Mouse (Mus musculus): Measurements from ENCODE around the gene Nck2.
"Not testable (repeated sequence)": the region's sequence is repeated elsewhere in the genome, so short reads cannot be mapped to it uniquely, and the experiment has no call there.

Gene Nck2

GRCm38 (mm10) chr1:43534060-43534760, 89.8 kb downstream of the Nck2 start:
- DNase-seq (ENCODE audit: low read depth in 1 of 2, low spot score in 2 of 2): no peak

DNA sequence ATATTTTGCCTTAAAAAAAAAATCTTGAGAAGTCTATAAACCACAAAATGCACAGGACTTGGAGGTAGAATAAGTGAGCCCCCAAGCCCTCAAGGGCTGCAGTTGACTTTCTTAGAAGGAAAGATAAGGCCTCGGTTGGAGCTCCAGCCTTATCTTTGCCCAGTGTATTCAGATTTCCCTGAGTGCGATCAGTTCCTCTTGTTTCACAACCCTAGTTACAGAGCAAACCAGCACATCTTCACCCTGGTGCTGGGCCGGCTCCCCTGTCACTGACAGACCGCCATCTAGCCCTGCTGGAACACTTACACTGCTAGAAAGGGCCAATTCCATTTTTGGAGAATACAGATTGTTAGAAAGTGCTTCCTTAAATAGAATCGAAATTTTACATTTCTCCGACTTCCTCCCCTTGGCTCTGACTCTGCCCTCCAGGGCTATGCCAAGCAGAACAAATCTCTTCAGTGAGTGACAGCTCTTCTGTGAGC, 91.2 kb downstream of the Nck2 start:
- no peak for DNase-seq (ENCODE audit: low read depth in 1 of 2, low spot score in 2 of 2)

DNA sequence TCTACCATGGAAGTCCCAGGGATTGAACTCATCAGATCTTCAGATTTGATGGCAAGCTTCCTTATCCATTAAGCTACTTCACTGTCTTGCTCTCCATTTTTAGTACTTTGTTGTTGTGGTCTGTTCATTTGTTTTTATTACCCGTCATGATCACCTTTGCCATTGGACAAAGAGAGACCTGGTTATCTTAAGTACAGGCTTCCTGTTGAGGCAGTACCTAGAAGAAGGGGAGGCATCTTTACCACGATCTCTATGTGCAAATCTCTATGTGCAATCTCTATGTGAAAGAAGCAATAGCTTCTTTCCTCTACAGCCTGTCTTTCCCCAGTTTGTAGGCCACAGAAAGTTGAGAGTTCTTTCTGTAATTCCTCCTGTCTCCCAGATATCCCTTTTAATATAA, 91.9 kb downstream of the Nck2 start:
- DNase-seq (ENCODE audit: low read depth in 1 of 2, low spot score in 2 of 2): no peak

DNA sequence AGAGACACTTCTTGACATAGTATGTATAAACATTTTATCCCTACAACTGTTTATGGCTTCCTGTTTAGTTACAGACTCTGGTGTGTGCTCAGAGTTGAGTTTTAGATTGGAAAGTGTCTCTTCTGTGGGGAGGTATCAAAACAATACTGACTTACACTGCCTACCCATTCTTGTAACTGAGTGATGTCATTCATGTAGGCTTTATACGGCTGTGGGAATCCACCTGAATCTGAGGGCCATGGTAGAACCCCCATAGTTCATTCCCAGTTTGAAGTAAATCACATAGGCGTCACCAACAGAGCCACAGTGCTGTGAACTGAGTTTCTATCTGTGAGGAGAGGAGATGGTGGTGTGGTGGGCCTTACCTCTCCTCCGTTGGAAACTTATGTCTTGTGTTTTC, 92.6 kb downstream of the Nck2 start:
- DNase-seq (ENCODE audit: low read depth in 1 of 2, low spot score in 2 of 2): no peak

DNA sequence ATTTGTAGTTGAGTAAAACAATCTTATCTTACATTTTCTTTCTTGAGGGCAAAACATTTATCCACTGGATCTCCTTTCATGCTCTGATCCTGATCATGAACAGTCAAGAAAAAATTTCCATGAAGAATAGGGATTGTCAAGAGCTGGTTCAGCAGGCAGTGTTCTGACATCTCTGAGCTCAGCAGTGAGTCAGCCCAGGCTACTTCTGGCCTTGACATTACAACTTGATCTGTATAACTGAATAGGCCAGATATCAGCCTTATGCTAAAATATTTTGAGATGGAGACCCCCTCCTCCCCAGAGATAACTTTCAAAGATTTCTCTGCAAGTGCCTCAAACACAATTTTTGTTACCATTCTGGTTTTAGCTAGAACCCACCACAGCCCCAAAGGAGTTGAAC, 93.1 kb downstream of the Nck2 start:
- DNase-seq (ENCODE audit: low read depth in 1 of 2, low spot score in 2 of 2): no peak

- no peak for DNase-seq (ENCODE audit: low read depth in 1 of 2, low spot score in 2 of 2)
Measured at GRCm38 (mm10) chr1:43538716-43539115, 94.3 kb downstream of the Nck2 start.

- DNase-seq (ENCODE audit: low read depth in 1 of 2, low spot score in 2 of 2): no peak
Measured at GRCm38 (mm10) chr1:43539689-43540380, 95.5 kb downstream of the Nck2 start.

DNA sequence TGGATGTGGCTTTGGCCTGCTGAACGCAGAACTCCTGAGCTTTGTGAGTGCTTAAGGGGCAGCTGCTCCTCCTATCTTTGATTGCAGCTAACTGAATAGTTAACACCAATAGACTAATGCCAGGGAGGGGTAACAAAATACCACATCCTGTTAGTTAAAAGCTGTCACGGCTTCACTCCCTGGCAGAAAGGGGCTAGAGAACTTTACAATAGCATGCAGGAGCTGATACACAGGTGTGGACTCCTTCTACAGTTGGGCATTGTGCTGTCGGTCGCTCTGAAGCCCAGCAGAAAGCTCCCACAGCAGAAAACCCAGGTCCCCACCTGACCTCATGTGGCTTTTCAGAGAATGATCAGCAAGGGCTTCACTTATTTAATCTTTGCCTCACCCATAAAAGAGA, 98.0 kb downstream of the Nck2 start:
- DNase-seq (ENCODE audit: low read depth in 1 of 2, low spot score in 2 of 2): no peak

- DNase-seq (ENCODE audit: low read depth in 1 of 2, low spot score in 2 of 2): no peak
Measured at GRCm38 (mm10) chr1:43547644-43548043, 103.3 kb downstream of the Nck2 start.

GRCm38 (mm10) chr1:43548749-43549148, 104.4 kb downstream of the Nck2 start:
- no peak for DNase-seq (ENCODE audit: low read depth in 1 of 2, low spot score in 2 of 2)

DNA sequence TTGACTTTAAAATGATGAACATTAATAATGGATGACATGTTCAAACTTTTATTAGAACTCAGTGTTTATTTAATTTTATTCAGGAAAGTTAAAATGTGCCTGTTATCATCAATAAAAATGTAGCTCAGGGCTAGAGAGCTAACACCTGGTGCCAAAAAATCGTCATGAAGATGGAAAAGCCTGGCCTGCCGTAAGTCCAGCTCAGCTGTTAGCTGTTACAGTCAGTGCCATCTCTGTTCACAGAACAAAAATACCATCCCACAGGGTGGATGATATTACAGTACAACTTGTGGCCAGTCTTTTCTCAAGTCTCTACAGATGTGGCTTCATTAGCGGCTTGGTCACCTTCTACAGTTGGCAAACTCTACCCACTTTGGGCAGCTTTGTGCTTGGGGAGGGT, 106.1 kb downstream of the Nck2 start:
- no peak for DNase-seq (ENCODE audit: low read depth in 1 of 2, low spot score in 2 of 2)

DNA sequence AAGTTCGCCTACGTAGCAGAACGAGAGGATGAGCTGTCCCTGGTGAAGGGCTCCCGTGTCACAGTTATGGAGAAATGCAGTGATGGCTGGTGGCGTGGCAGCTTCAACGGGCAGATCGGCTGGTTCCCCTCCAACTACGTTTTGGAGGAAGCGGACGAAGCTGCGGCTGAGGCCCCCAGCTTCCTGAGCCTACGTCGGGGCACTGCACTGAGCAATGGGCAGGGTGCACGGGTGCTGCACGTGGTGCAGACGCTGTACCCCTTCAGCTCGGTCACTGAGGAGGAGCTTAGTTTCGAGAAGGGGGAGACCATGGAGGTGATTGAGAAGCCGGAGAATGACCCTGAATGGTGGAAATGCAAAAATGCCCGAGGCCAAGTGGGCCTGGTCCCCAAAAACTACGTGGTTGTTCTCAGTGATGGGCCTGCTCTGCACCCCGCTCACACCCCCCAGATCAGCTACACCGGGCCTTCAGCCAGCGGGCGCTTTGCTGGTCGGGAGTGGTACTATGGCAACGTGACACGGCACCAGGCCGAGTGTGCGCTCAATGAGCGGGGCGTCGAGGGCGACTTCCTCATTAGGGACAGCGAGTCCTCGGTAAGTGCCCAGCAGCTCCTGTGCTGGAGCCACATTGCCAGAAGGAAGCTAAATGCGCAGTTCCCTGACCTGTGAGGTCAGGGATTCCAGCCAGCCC, 109.8 kb downstream of the Nck2 start:
- DNase-seq (ENCODE audit: low read depth in 1 of 2, low spot score in 2 of 2): not testable (repeated sequence)

GRCm38 (mm10) chr1:43555222-43555974, 111.0 kb downstream of the Nck2 start:
- no peak for DNase-seq (ENCODE audit: low read depth in 1 of 2, low spot score in 2 of 2)

DNA sequence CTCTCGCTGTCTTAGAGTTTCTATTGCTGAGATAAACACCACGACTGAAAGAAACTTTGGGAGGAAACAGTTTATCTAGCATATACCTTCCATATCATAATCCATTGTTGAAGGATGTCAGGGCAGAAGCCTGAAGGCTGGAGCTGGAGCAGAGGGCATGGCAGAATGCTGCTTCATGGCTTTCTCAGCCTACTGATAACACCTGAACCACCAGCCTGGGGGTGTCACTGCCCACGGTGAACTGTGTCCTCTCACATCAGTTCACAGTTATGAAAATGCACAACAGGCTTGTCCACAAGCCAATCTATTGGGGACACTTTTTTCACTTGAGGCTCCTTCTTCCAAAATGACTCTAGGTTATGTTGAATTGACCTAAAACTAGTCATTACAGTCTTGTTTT, 114.0 kb downstream of the Nck2 start:
- DNase-seq (ENCODE audit: low read depth in 1 of 2, low spot score in 2 of 2): no peak

GRCm38 (mm10) chr1:43559043-43559692, 114.8 kb downstream of the Nck2 start:
- no peak for DNase-seq (ENCODE audit: low read depth in 1 of 2, low spot score in 2 of 2)

- DNase-seq (ENCODE audit: low read depth in 1 of 2, low spot score in 2 of 2): no peak
Measured at GRCm38 (mm10) chr1:43561085-43561484, 116.7 kb downstream of the Nck2 start.

DNA sequence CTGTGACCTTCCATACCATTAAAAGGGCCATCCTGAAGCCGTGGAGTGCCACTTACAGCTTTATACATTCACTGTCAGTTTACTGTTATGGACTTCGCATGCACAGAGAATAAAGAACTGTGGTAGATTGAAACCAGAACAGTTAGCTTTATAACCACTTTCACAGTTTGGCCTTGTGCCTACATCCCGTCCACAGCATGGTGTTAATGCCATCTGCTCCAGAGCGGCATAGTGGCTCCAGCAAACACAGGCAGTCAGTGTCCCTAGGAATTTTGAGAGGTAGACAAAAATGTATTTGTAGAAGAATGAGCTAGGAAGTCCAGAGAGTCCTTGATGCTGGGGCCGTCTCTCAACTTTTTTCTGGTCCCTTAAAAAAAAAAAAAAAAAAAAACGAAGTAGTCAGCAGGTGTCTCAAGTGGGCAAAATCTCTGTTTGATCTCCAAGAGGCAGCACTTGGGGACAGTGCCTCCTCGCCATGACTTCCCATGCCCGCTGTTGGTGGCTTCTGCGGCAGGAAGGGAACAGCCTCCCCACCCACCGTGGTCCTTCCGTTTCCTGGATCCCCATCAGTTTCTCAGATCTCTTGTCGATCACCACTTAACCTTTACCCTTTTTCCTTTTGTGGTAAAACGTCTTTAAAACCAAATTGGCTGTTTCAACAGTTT, 117.8 kb downstream of the Nck2 start:
- no peak for DNase-seq (ENCODE audit: low read depth in 1 of 2, low spot score in 2 of 2)

DNA sequence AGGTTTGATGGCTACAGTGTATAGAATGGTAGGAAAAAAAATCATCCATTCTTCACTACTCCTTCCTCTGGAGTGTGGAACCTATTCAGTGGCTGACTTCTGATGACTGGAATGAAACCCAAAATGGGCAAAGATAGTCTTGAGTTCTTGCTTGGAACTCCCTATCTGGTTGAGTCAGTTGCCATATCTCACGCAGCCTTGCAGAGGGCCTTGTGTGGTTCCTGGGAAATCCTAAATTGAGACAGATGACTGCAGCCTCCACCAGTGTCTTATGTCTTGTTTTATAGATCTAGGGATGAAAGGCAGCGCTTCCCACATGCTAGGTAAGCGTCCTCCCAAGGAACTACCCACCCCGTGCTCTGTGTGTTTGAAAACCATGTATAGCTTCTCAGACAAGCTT, 120.9 kb downstream of the Nck2 start:
- DNase-seq (ENCODE audit: low read depth in 1 of 2, low spot score in 2 of 2): no peak

DNA sequence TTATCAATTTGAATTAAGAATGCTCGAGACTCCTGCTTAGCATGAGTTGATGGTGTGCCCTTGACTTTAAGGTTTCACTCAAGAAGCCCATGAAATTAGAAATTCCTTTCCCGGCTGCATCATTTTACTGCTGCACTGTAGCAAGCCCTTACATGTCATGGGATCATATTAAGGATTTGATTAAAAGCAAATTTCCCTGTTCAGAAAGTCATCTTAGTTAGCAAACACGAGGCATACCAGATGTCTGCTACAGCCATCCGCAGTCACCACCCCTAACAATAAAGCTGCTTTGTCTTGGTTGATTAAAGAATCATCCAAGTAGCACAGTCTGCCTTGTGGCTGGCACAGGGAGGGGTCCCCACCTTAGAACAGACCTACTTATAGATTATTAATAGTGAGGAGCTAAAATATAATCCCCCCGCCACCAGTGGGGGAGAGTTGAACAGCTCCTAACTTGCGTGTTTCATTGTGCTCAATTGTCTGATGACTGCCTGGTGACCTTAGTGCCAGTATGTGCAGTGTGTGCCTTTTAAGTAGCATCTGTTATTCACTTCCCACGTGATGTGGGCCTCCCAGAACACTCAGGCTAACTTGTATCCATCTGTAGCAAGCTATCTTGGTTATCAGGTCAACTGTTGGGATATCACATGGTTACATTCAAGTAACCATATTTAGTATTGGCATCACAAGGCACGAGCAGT, 122.4 kb downstream of the Nck2 start:
- DNase-seq (ENCODE audit: low read depth in 1 of 2, low spot score in 2 of 2): no peak

- no peak for DNase-seq (ENCODE audit: low read depth in 1 of 2, low spot score in 2 of 2)
Measured at GRCm38 (mm10) chr1:43568824-43569223, 124.4 kb downstream of the Nck2 start.

Measured in monocyte, adult 2 months (primary cell).